Mouse (Mus musculus) erythroblast, embryonic 14.5 days (primary cell): ENCODE measurements around the gene Ccdc73.

Experiments used
- GATA1 ChIP-seq: IDR thresholded peaks from 2 replicates; pipeline ENCODE4 v1.6.1; 2012; ENCODE audit warnings: low read length, inconsistent platforms, mixed read lengths
- TAL1 ChIP-seq: IDR thresholded peaks from 3 replicates; pipeline ENCODE4 v1.6.1; 2012; ENCODE audit warnings: low read length, inconsistent platforms, mixed read lengths

GRCm38 (mm10) chr2:105055529-105055928, 187.9 kb downstream of the Ccdc73 start:
- no peak for TF ChIP-seq GATA1
- TF ChIP-seq TAL1, result no peak
